Mouse (Mus musculus): ENCODE measurements around the gene Myh10.

The Myh10 gene

GRCm38 (mm10) chr11:68692693-68693446 lies 1.5 kb downstream of the Myh10 start:
- DNase-seq (ENCODE audit: low spot score) = peak; percentile 47

- no peak for DNase-seq (ENCODE audit: low spot score)
Observed at GRCm38 (mm10) chr11:68693447-68694040, 2.2 kb downstream of the Myh10 start.

- DNase-seq (ENCODE audit: low spot score) = no peak
Observed at GRCm38 (mm10) chr11:68702370-68702769, 11.0 kb downstream of the Myh10 start.

GRCm38 (mm10) chr11:68703360-68703759 lies 12.0 kb downstream of the Myh10 start:
- DNase-seq (ENCODE audit: low spot score) = no peak

GRCm38 (mm10) chr11:68704258-68704657 lies 12.9 kb downstream of the Myh10 start:
- DNase-seq (ENCODE audit: low spot score) = no peak

GRCm38 (mm10) chr11:68704847-68705246 lies 13.5 kb downstream of the Myh10 start:
- DNase-seq (ENCODE audit: low spot score) = no peak

GRCm38 (mm10) chr11:68706524-68707429 lies 15.4 kb downstream of the Myh10 start:
- DNase-seq (ENCODE audit: low spot score) = peak; percentile 55

GRCm38 (mm10) chr11:68707881-68708582 lies 16.7 kb downstream of the Myh10 start:
- DNase-seq (ENCODE audit: low spot score) = no peak

- no peak for DNase-seq (ENCODE audit: low spot score)
Observed at GRCm38 (mm10) chr11:68716167-68716566, 24.8 kb downstream of the Myh10 start.

GRCm38 (mm10) chr11:68717171-68717840 lies 25.9 kb downstream of the Myh10 start:
- DNase-seq (ENCODE audit: low spot score) = no peak

- peak; percentile 68 for DNase-seq (ENCODE audit: low spot score)
Observed at GRCm38 (mm10) chr11:68719096-68719648, 27.8 kb downstream of the Myh10 start.

- DNase-seq (ENCODE audit: low spot score) = no peak
Observed at GRCm38 (mm10) chr11:68719774-68720173, 28.4 kb downstream of the Myh10 start.

GRCm38 (mm10) chr11:68724117-68724516 lies 32.8 kb downstream of the Myh10 start:
- peak; percentile 50 for DNase-seq (ENCODE audit: low spot score)

- no peak for DNase-seq (ENCODE audit: low spot score)
Observed at GRCm38 (mm10) chr11:68728693-68729092, 37.3 kb downstream of the Myh10 start.

- no peak for DNase-seq (ENCODE audit: low spot score)
Observed at GRCm38 (mm10) chr11:68730792-68731191, 39.4 kb downstream of the Myh10 start.

- DNase-seq (ENCODE audit: low spot score) = peak; percentile 59
Observed at GRCm38 (mm10) chr11:68732066-68732465, 40.7 kb downstream of the Myh10 start.

- DNase-seq (ENCODE audit: low spot score) = peak; percentile 79
Observed at GRCm38 (mm10) chr11:68733401-68733800, 42.0 kb downstream of the Myh10 start.

GRCm38 (mm10) chr11:68739509-68739908 lies 48.1 kb downstream of the Myh10 start:
- no peak for DNase-seq (ENCODE audit: low spot score)

- no peak for DNase-seq (ENCODE audit: low spot score)
Observed at GRCm38 (mm10) chr11:68742658-68743057, 51.3 kb downstream of the Myh10 start.

GRCm38 (mm10) chr11:68744150-68744549 lies 52.8 kb downstream of the Myh10 start:
- DNase-seq (ENCODE audit: low spot score) = no peak

All from adipocyte (in vitro differentiated cells).